Mouse (Mus musculus): ENCODE measurements around the gene Nhlh2. TPM values are rescaled to one million over a fixed set of nuclear protein-coding genes. Genes with fewer than 3 reads are reported as not detected.

The Nhlh2 gene
- total and polyA plus RNA-seq, 3 experiments = not detected

GRCm38 (mm10) chr3:102055878-102056277 lies 46.0 kb downstream of the Nhlh2 start:
- H3K27me3 ChIP-seq (replicated peaks) = no peaks in the 10 kb centered on the region
- no peak overlapping the region for H3K9ac ChIP-seq (ENCODE audit: insufficient read depth, low read depth)
- no peak overlapping the region for H3K4me3 ChIP-seq (replicated peaks in 1 of 3; ENCODE audit: low read depth in 2 of 3, low read length in 2 of 3, poor library complexity in 1 of 3)
- no peak for DNase-seq (ENCODE audit: extremely low read depth)
- in situ Hi-C loops (cut with MboI; ENCODE audit: low pct_ligation_motif_present, low pct_unique_long_range_greater_than_20kb, low sequenced_read_pairs) = loop anchor here (25.0 kb wide), 1 partner anchor 169 kb away; no protein-coding TSS in a partner anchor
- no peaks in the 10 kb centered on the region for H3K9me3 ChIP-seq (replicated peaks; ENCODE audit: low read length)
- no peak overlapping the region for H3K27ac ChIP-seq (ENCODE audit: insufficient read depth, low read depth)
- no peaks in the 10 kb centered on the region for H3K36me3 ChIP-seq (replicated peaks in 1 of 2; ENCODE audit: control insufficient read depth in 1 of 2, insufficient read depth in 1 of 2, low read length in 1 of 2)
- no peak overlapping the region for H3K4me2 ChIP-seq (ENCODE audit: insufficient read depth, low read depth, poor library complexity, severe bottlenecking)
- H3K4me1 ChIP-seq (ENCODE audit: control insufficient read depth in 1 of 2, insufficient read depth in 2 of 2) = peaks cover 3 to 12% of the 10 kb centered on the region in 2 experiments; a peak in 1 of 4 replicates
- dilution Hi-C loops (cut with MboI; ENCODE audit: extremely low pct_ligation_motif_present, extremely low pct_unique_long_range_greater_than_20kb, low sequenced_read_pairs) = no loop called here
- H3K79me2 ChIP-seq (replicated peaks; ENCODE audit: control insufficient read depth, extremely low read depth, insufficient read depth, poor library complexity, severe bottlenecking) = no peaks in the 10 kb centered on the region
- TF ChIP-seq CHD2 (IDR thresholded peaks at IDR 0.05; ENCODE audit: low read length) = no peak

- H3K27me3 ChIP-seq (replicated peaks) = no peaks in the 10 kb centered on the region
- no peaks in the 10 kb centered on the region for H3K36me3 ChIP-seq (replicated peaks in 1 of 2; ENCODE audit: control insufficient read depth in 1 of 2, insufficient read depth in 1 of 2, low read length in 1 of 2)
- H3K27ac ChIP-seq (ENCODE audit: insufficient read depth, low read depth) = no peak overlapping the region
- no peaks in the 10 kb centered on the region for H3K9me3 ChIP-seq (replicated peaks; ENCODE audit: low read length)
- 0 out of 4 replicates have a peak, but pooled peaks cover 0 to 3% of the 10 kb centered on the region in 2 experiments for H3K4me1 ChIP-seq (ENCODE audit: control insufficient read depth in 1 of 2, insufficient read depth in 2 of 2)
- H3K79me2 ChIP-seq (replicated peaks; ENCODE audit: control insufficient read depth, extremely low read depth, insufficient read depth, poor library complexity, severe bottlenecking) = no peaks in the 10 kb centered on the region
- in situ Hi-C loops (cut with MboI; ENCODE audit: low pct_ligation_motif_present, low pct_unique_long_range_greater_than_20kb, low sequenced_read_pairs) = loop anchor here (25.0 kb wide), 1 partner anchor 173 kb away; no protein-coding TSS in a partner anchor
- no peak overlapping the region for H3K4me3 ChIP-seq (replicated peaks in 1 of 3; ENCODE audit: low read depth in 2 of 3, low read length in 2 of 3, poor library complexity in 1 of 3)
- dilution Hi-C loops (cut with MboI; ENCODE audit: extremely low pct_ligation_motif_present, extremely low pct_unique_long_range_greater_than_20kb, low sequenced_read_pairs) = no loop called here
- H3K4me2 ChIP-seq (ENCODE audit: insufficient read depth, low read depth, poor library complexity, severe bottlenecking) = no peak overlapping the region
- no peak overlapping the region for H3K9ac ChIP-seq (ENCODE audit: insufficient read depth, low read depth)
- TF ChIP-seq MAX (IDR thresholded peaks at IDR 0.05; ENCODE audit: low read length) (peak; percentile 14; the same call in 1 of the 2 replicates), RCOR1 (conservative IDR thresholded peaks at IDR 0.05; ENCODE audit: low read depth, low read length) (no peak), MYC (IDR thresholded peaks at IDR 0.05; ENCODE audit: low read depth, low read length) (0 out of 2 replicates have a peak, but pooled peaks have one; percentile 23), MAFK (IDR thresholded peaks at IDR 0.05; ENCODE audit: insufficient replicate concordance, low read length) (no peak), UBTF (IDR thresholded peaks at IDR 0.05; ENCODE audit: low read depth, low read length) (no peak), SIN3A (IDR thresholded peaks at IDR 0.05; ENCODE audit: low read length) (no peak), JUND (conservative IDR thresholded peaks at IDR 0.05; ENCODE audit: low read depth, low read length) (no peak), GABPA (IDR thresholded peaks at IDR 0.05; ENCODE audit: insufficient replicate concordance, low read depth, low read length) (no peak), CTCF (conservative IDR thresholded peaks at IDR 0.05 in 1 of 2, IDR thresholded peaks at IDR 0.05 in 1 of 2; ENCODE audit: low read depth in 2 of 2, low read length in 2 of 2) (peak in 1 of 2 experiments; percentile 54; a peak in 2 of 4 replicates), MXI1 (IDR thresholded peaks at IDR 0.05; ENCODE audit: low read depth, low read length) (no peak), ZMIZ1 (IDR thresholded peaks at IDR 0.05; ENCODE audit: low read depth, low read length) (no peak), IRF4 (IDR thresholded peaks at IDR 0.05; ENCODE audit: low read depth, low read length) (no peak), PAX5 (IDR thresholded peaks at IDR 0.05; ENCODE audit: low read length) (no peak)
- DNase-seq (ENCODE audit: extremely low read depth) = peak; percentile 14
Measured at GRCm38 (mm10) chr3:102060065-102060464, 50.2 kb downstream of the Nhlh2 start.

Data from CH12.LX (cell line).